Mouse (Mus musculus) liver, embryonic 14.5 days (tissue): Measurements from ENCODE around the gene Gm13275. TPM values are rescaled to one million over a fixed set of nuclear protein-coding genes. Genes with fewer than 3 reads are reported as not detected.
A peak's percentile ranks its signal among the peaks of the same experiment; 100 is the strongest.
"Not testable (repeated sequence)": the region's sequence is repeated elsewhere in the genome, so short reads cannot be mapped to it uniquely, and the experiment has no call there.

ENCODE experiments used
- ATAC-seq: fragments of 200-750 bp; cut with Nextera tagmentation; 2 replicates; pipeline ENCODE4 v1.8.0; 2017; ENCODE audit warnings: moderate number of reproducible peaks, mild to moderate bottlenecking, moderate library complexity; ENCODE audit not compliant: insufficient read depth
- DNase-seq, 3 experiments: peaks; one replicate each; pipeline ENCODE4 v3.0.0-alpha.2; 2012 to 2013; ENCODE audit warnings: low read depth in 3 of 3, low spot score in 3 of 3
- H3K27ac ChIP-seq: fragments of 300-500 bp; sonication (generic); 2 replicates; pipeline ENCODE4 v1.5.1; 2014; ENCODE audit warnings: moderate library complexity, mild to moderate bottlenecking, control low read depth, inconsistent platforms
- H3K27me3 ChIP-seq: fragments of 300-500 bp; sonication (generic); 2 replicates; pipeline ENCODE4 v1.6.1; 2014; ENCODE audit warnings: mild to moderate bottlenecking, low read length, moderate library complexity; ENCODE audit not compliant: control insufficient read depth, insufficient read depth
- H3K36me3 ChIP-seq: fragments of 300-500 bp; sonication (generic); replicated peaks from 2 replicates; pipeline ENCODE4 v1.6.1; 2014; ENCODE audit warnings: low read depth; ENCODE audit not compliant: control insufficient read depth, insufficient read depth
- H3K4me1 ChIP-seq, 2 experiments: fragments of 200-500 bp in 1 of 2; fragments of 300-500 bp in 1 of 2; sonication (generic) in 1 of 2; replicated peaks; 2 replicates each; pipeline ENCODE4 v1.6.1; 2012 to 2014; ENCODE audit warnings: antibody characterized with exemption in 1 of 2, inconsistent platforms in 1 of 2, low read length in 1 of 2; ENCODE audit not compliant: control insufficient read depth in 2 of 2, insufficient read depth in 2 of 2
- H3K4me2 ChIP-seq: fragments of 300-500 bp; sonication (generic); 2 replicates; pipeline ENCODE4 v1.6.1; 2014; ENCODE audit warnings: low read depth, mild to moderate bottlenecking, control low read depth, moderate library complexity
- H3K4me3 ChIP-seq, 2 experiments: fragments of 200-500 bp in 1 of 2; fragments of 300-500 bp in 1 of 2; sonication (generic) in 1 of 2; 2 replicates each; pipeline ENCODE4 v1.5.1; 2012 to 2014; ENCODE audit warnings: low read depth in 2 of 2, low read length in 2 of 2, mild to moderate bottlenecking in 2 of 2, control low read depth in 1 of 2, inconsistent platforms in 1 of 2, moderate library complexity in 1 of 2; ENCODE audit not compliant: insufficient read depth in 1 of 2
- H3K9ac ChIP-seq: fragments of 300-500 bp; sonication (generic); replicated peaks from 2 replicates; pipeline ENCODE4 v1.6.1; 2014; ENCODE audit warnings: mild to moderate bottlenecking, control low read depth, moderate library complexity
- H3K9me3 ChIP-seq: fragments of 300-500 bp; sonication (generic); 2 replicates; pipeline ENCODE4 v1.6.1; 2016; ENCODE audit warnings: low read length, mixed read lengths; ENCODE audit not compliant: control insufficient read depth
- CTCF ChIP-seq: IDR thresholded peaks from 2 replicates; pipeline ENCODE4 v1.5.1; 2016; ENCODE audit warnings: antibody characterized with exemption, low read depth, control low read depth
- EP300 ChIP-seq: IDR thresholded peaks from 2 replicates; pipeline ENCODE4 v1.6.1; 2016; ENCODE audit warnings: antibody characterized with exemption, low read depth
- WGBS: fragments of 180-500 bp; shearing (Covaris S2); extraction: QIAGEN DNeasy Blood & Tissue Kit; methylation state at CpG from one replicate; pipeline ENCODE4 v1.1.7; 2014; ENCODE audit not compliant: insufficient replicate concordance; 5-methylcytosine and 5-hydroxymethylcytosine counted together
- polyA plus RNA-seq, 2 experiments: library from polyadenylated mRNA; depleted of rRNA in 1 of 2; stranded (reverse) in 1 of 2; unstranded in 1 of 2; fragments of >200 nt; fragmentation: Nextera tagmentation in 1 of 2; extraction: Ambion mirVana in 1 of 2; gene quantifications; 2 replicates each; pipeline versions ENCODE4 v1.2.1 to v1.2.3; 2012 to 2014

The Gm13275 gene
- polyA plus RNA-seq, 2 experiments = not detected

DNA sequence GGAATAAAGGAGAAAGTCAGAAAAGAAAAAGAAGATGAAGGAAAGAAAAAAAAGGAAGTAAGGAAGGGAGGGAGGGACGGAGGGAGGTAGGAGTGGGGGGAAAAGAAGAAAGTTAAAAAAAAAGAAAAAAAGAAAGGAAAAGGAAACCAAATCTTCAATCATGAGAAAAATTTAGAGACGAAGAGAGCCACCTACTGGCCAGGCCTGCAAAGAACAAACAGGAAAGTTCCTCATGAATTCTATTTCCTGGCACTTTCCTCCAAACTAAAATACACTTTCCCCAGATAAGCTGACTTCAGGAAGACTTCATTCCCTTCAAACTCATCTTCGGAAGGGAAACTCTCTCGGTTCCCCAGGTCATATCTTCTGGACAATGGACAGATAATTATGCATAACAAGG is 36.2 kb downstream of the Gm13275 start:
- 12% methylated on average over 4 of the region's 4 CpGs for WGBS
- H3K27me3 ChIP-seq = no peaks in the 10 kb centered on the region

DNA sequence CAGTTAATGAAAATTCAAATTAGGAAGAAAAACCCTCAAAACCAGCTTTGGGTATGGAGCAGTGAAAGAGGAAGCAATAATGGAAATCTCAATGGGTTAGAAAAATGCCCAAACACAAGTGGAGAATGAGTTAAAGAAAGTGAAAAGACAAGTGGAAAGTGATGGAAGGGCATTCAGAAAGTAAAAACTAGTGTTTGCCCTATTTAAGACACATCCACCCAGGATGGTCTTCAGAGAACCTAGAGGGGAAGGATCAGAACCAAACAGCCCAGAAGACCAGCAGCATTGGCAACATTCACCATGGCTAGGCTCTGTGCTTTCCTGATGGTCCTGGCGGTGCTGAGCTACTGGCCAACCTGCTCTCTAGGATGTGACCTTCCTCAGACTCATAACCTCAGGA is 40.9 kb downstream of the Gm13275 start, which contains the start of gene Ifna5:
Gene Ifna5 (plus strand): TSS at position 301 of the 400 bp plus-strand sequence.
- 50% methylated on average over 1 of the region's 1 CpGs for WGBS
- H3K27ac ChIP-seq, H3K27me3 ChIP-seq, H3K4me2 ChIP-seq, H3K4me1 ChIP-seq, ATAC-seq, H3K9me3 ChIP-seq, DNase-seq, H3K4me3 ChIP-seq, H3K9ac ChIP-seq, H3K36me3 ChIP-seq: not testable (repeated sequence)

More for the DNA sequence above, 36.2 kb downstream of the Gm13275 start:
- Histone ChIP-seq H3K9ac (no peak overlapping the region), H3K4me3 (no peak overlapping the region), H3K27ac (no peak overlapping the region), H3K4me2 (no peak overlapping the region), H3K9me3 (no peaks in the 10 kb centered on the region), H3K4me1 (no peaks in the 10 kb centered on the region), H3K36me3 (no peaks in the 10 kb centered on the region)
- no peak for DNase-seq
- TF ChIP-seq EP300 (no peak), CTCF (no peak; the same call in 1 of the 2 replicates)
- no peak for ATAC-seq

GRCm38 (mm10) chr4:88838828-88839227 is 44.5 kb downstream of the Gm13275 start:
- Histone ChIP-seq H3K27me3 (no peaks in the 10 kb centered on the region), H3K9me3 (no peaks in the 10 kb centered on the region), H3K4me1 (no peaks in the 10 kb centered on the region), H3K9ac (no peak overlapping the region), H3K4me3 (no peak overlapping the region), H3K27ac (no peak overlapping the region), H3K4me2 (no peak overlapping the region), H3K36me3 (no peaks in the 10 kb centered on the region)
- ATAC-seq (no peak), DNase-seq (no peak)
- TF ChIP-seq CTCF (peak; percentile 41; the same call in 1 of the 2 replicates), EP300 (no peak)
- WGBS = 27% methylated on average over 3 of the region's 3 CpGs

GRCm38 (mm10) chr4:88840058-88840457 is 45.8 kb downstream of the Gm13275 start:
- 43% methylated on average over 3 of the region's 3 CpGs for WGBS
- DNase-seq (no peak), ATAC-seq (no peak)
- TF ChIP-seq EP300 (no peak), CTCF (no peak)
- Histone ChIP-seq H3K36me3 (no peaks in the 10 kb centered on the region), H3K4me2 (no peak overlapping the region), H3K27me3 (no peaks in the 10 kb centered on the region), H3K9ac (no peak overlapping the region), H3K4me3 (no peak overlapping the region), H3K4me1 (no peaks in the 10 kb centered on the region), H3K9me3 (no peaks in the 10 kb centered on the region), H3K27ac (no peak overlapping the region)

DNA sequence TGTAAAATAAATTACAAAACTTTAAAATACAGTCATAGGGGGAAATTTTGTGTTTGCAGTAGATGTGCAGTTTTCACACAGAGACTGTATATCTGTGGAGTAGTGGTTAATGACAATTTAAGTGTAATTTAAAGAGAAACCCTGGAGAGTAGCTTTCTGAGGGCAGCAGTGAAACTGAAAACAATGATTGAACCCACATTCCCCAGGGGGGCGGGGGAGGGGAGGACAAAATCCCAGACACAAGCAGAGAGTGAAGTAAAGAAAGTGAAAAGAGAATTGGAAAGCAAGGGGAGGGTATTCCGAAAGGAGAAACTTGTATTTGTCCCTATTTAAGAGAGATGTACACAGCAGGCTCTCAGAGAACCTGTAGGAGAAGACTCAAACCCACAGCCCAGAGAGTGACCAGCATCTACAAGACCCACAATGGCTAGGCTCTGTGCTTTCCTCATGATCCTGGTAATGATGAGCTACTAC is 47.2 kb downstream of the Gm13275 start, which contains the start of gene Ifna4:
Gene Ifna4 (plus strand): TSS at position 424 of the 474 bp plus-strand sequence.
- H3K4me1 ChIP-seq = no peaks in the 10 kb centered on the region
- ATAC-seq (no peak), DNase-seq (no peak)
- no peak within 1 kb of the TSS for H3K4me2 ChIP-seq
- no peak within 1 kb of the TSS for H3K27ac ChIP-seq
- H3K4me3 ChIP-seq = no peak within 1 kb of the TSS
- no peaks in the 10 kb centered on the region for H3K9me3 ChIP-seq
- H3K27me3 ChIP-seq = no peaks in the 10 kb centered on the region
- 35% methylated on average over 2 of the region's 2 CpGs for WGBS
- no peaks in the 10 kb centered on the region for H3K36me3 ChIP-seq
- no peak for TF ChIP-seq CTCF
- TF ChIP-seq EP300 = no peak
- no peak within 1 kb of the TSS for H3K9ac ChIP-seq

Other genes with a start within 250 kb of the Gm13275 start
Only the 30 nearest of the 31 such genes appear.
- not detected in 2 replicates for gene Ifna14, start 222.7 kb upstream of the Gm13275 start, polyA plus RNA-seq (2012; rRNA removed)
- not detected in 2 replicates for gene Ifna14, start 222.7 kb upstream of the Gm13275 start, polyA plus RNA-seq (2014; fragmentation: Nextera tagmentation; extraction: Ambion mirVana)
- gene Ifna9, start 202.1 kb upstream of the Gm13275 start, polyA plus RNA-seq (2012; rRNA removed) = not detected in 2 replicates
- not detected in 2 replicates for gene Ifna9, start 202.1 kb upstream of the Gm13275 start, polyA plus RNA-seq (2014; fragmentation: Nextera tagmentation; extraction: Ambion mirVana)
- not detected in 2 replicates for gene Ifna12, start 191.1 kb upstream of the Gm13275 start, polyA plus RNA-seq (2012; rRNA removed)
- gene Ifna12, start 191.1 kb upstream of the Gm13275 start, polyA plus RNA-seq (2014; fragmentation: Nextera tagmentation; extraction: Ambion mirVana) = not detected in 2 replicates
- not detected in 2 replicates for gene C87499, start 160.1 kb upstream of the Gm13275 start, polyA plus RNA-seq (2012; rRNA removed)
- not detected in 2 replicates for gene C87499, start 160.1 kb upstream of the Gm13275 start, polyA plus RNA-seq (2014; fragmentation: Nextera tagmentation; extraction: Ambion mirVana)
- gene Ifna13, start 150.0 kb upstream of the Gm13275 start, polyA plus RNA-seq (2012; rRNA removed) = not detected in 2 replicates
- gene Ifna13, start 150.0 kb upstream of the Gm13275 start, polyA plus RNA-seq (2014; fragmentation: Nextera tagmentation; extraction: Ambion mirVana) = not detected in 2 replicates
- not detected in 2 replicates for gene Ifna16, start 117.6 kb upstream of the Gm13275 start, polyA plus RNA-seq (2012; rRNA removed)
- not detected in 2 replicates for gene Ifna16, start 117.6 kb upstream of the Gm13275 start, polyA plus RNA-seq (2014; fragmentation: Nextera tagmentation; extraction: Ambion mirVana)
- gene Ifna2, start 110.6 kb upstream of the Gm13275 start, polyA plus RNA-seq (2012; rRNA removed) = not detected in 2 replicates
- not detected in 2 replicates for gene Ifna2, start 110.6 kb upstream of the Gm13275 start, polyA plus RNA-seq (2014; fragmentation: Nextera tagmentation; extraction: Ambion mirVana)
- gene Ifnab, start 103.1 kb upstream of the Gm13275 start, polyA plus RNA-seq (2012; rRNA removed) = not detected in 2 replicates
- gene Ifnab, start 103.1 kb upstream of the Gm13275 start, polyA plus RNA-seq (2014; fragmentation: Nextera tagmentation; extraction: Ambion mirVana) = not detected in 2 replicates
- gene Gm26566, start 72.7 kb upstream of the Gm13275 start, polyA plus RNA-seq (2012; rRNA removed) = 0.08 and 0.13 TPM in 2 replicates
- gene Gm26566, start 72.7 kb upstream of the Gm13275 start, polyA plus RNA-seq (2014; fragmentation: Nextera tagmentation; extraction: Ambion mirVana) = 0.24 and 0.43 TPM in 2 replicates
- gene Klhl9, start 72.0 kb upstream of the Gm13275 start, polyA plus RNA-seq (2012; rRNA removed) = 6.4 and 9.1 TPM in 2 replicates
- gene Klhl9, start 72.0 kb upstream of the Gm13275 start, polyA plus RNA-seq (2014; fragmentation: Nextera tagmentation; extraction: Ambion mirVana) = 26.5 and 28.1 TPM in 2 replicates
- gene Gm13271, start 39.6 kb upstream of the Gm13275 start, polyA plus RNA-seq (2012; rRNA removed) = not detected in 2 replicates
- not detected in 2 replicates for gene Gm13271, start 39.6 kb upstream of the Gm13275 start, polyA plus RNA-seq (2014; fragmentation: Nextera tagmentation; extraction: Ambion mirVana)
- gene Gm13283, start 34.4 kb upstream of the Gm13275 start, polyA plus RNA-seq (2012; rRNA removed) = 0.02 TPM in 1 of 2 replicates, not detected in the other
- gene Gm13283, start 34.4 kb upstream of the Gm13275 start, polyA plus RNA-seq (2014; fragmentation: Nextera tagmentation; extraction: Ambion mirVana) = 0.15 TPM in 1 of 2 replicates, not detected in the other
- not detected in 2 replicates for gene Gm13290, start 20.7 kb upstream of the Gm13275 start, polyA plus RNA-seq (2012; rRNA removed)
- gene Gm13290, start 20.7 kb upstream of the Gm13275 start, polyA plus RNA-seq (2014; fragmentation: Nextera tagmentation; extraction: Ambion mirVana) = 0.14 TPM in 1 of 2 replicates, not detected in the other
- gene Gm13289, start 17.6 kb upstream of the Gm13275 start, polyA plus RNA-seq (2012; rRNA removed) = not detected in 2 replicates
- gene Gm13289, start 17.6 kb upstream of the Gm13275 start, polyA plus RNA-seq (2014; fragmentation: Nextera tagmentation; extraction: Ambion mirVana) = not detected in 2 replicates
- not detected in 2 replicates for gene Gm13272, start 14.6 kb upstream of the Gm13275 start, polyA plus RNA-seq (2012; rRNA removed)
- gene Gm13272, start 14.6 kb upstream of the Gm13275 start, polyA plus RNA-seq (2014; fragmentation: Nextera tagmentation; extraction: Ambion mirVana) = not detected in 2 replicates
- gene Ifnz, start 12.4 kb upstream of the Gm13275 start, polyA plus RNA-seq (2012; rRNA removed) = not detected in 2 replicates
- not detected in 2 replicates for gene Ifnz, start 12.4 kb upstream of the Gm13275 start, polyA plus RNA-seq (2014; fragmentation: Nextera tagmentation; extraction: Ambion mirVana)
- not detected in 2 replicates for gene Gm13276, start 8.8 kb upstream of the Gm13275 start, polyA plus RNA-seq (2012; rRNA removed)
- not detected in 2 replicates for gene Gm13276, start 8.8 kb upstream of the Gm13275 start, polyA plus RNA-seq (2014; fragmentation: Nextera tagmentation; extraction: Ambion mirVana)
- gene Gm13277, start 5.9 kb upstream of the Gm13275 start, polyA plus RNA-seq (2012; rRNA removed) = not detected in 2 replicates
- not detected in 2 replicates for gene Gm13277, start 5.9 kb upstream of the Gm13275 start, polyA plus RNA-seq (2014; fragmentation: Nextera tagmentation; extraction: Ambion mirVana)
- not detected in 2 replicates for gene Gm13278, start 2.9 kb upstream of the Gm13275 start, polyA plus RNA-seq (2012; rRNA removed)
- gene Gm13278, start 2.9 kb upstream of the Gm13275 start, polyA plus RNA-seq (2014; fragmentation: Nextera tagmentation; extraction: Ambion mirVana) = not detected in 2 replicates
- not detected in 2 replicates for gene Gm13279, start 2.9 kb downstream of the Gm13275 start, polyA plus RNA-seq (2012; rRNA removed)
- not detected in 2 replicates for gene Gm13279, start 2.9 kb downstream of the Gm13275 start, polyA plus RNA-seq (2014; fragmentation: Nextera tagmentation; extraction: Ambion mirVana)
- not detected in 2 replicates for gene Gm13285, start 5.2 kb downstream of the Gm13275 start, polyA plus RNA-seq (2012; rRNA removed)
- gene Gm13285, start 5.2 kb downstream of the Gm13275 start, polyA plus RNA-seq (2014; fragmentation: Nextera tagmentation; extraction: Ambion mirVana) = 0.14 TPM in 1 of 2 replicates, not detected in the other
- not detected in 2 replicates for gene Gm13287, start 8.8 kb downstream of the Gm13275 start, polyA plus RNA-seq (2012; rRNA removed)
- gene Gm13287, start 8.8 kb downstream of the Gm13275 start, polyA plus RNA-seq (2014; fragmentation: Nextera tagmentation; extraction: Ambion mirVana) = not detected in 2 replicates
- gene Gm13288, start 11.0 kb downstream of the Gm13275 start, polyA plus RNA-seq (2012; rRNA removed) = not detected in 2 replicates
- gene Gm13288, start 11.0 kb downstream of the Gm13275 start, polyA plus RNA-seq (2014; fragmentation: Nextera tagmentation; extraction: Ambion mirVana) = not detected in 2 replicates
- gene Ifna7, start 21.7 kb downstream of the Gm13275 start, polyA plus RNA-seq (2012; rRNA removed) = not detected in 2 replicates
- not detected in 2 replicates for gene Ifna7, start 21.7 kb downstream of the Gm13275 start, polyA plus RNA-seq (2014; fragmentation: Nextera tagmentation; extraction: Ambion mirVana)
- not detected in 2 replicates for gene Ifna11, start 25.5 kb downstream of the Gm13275 start, polyA plus RNA-seq (2012; rRNA removed)
- gene Ifna11, start 25.5 kb downstream of the Gm13275 start, polyA plus RNA-seq (2014; fragmentation: Nextera tagmentation; extraction: Ambion mirVana) = not detected in 2 replicates
- gene Ifna6, start 32.9 kb downstream of the Gm13275 start, polyA plus RNA-seq (2012; rRNA removed) = not detected in 2 replicates
- not detected in 2 replicates for gene Ifna6, start 32.9 kb downstream of the Gm13275 start, polyA plus RNA-seq (2014; fragmentation: Nextera tagmentation; extraction: Ambion mirVana)
- not detected in 2 replicates for gene Ifna5, start 41.0 kb downstream of the Gm13275 start, polyA plus RNA-seq (2012; rRNA removed)
- not detected in 2 replicates for gene Ifna5, start 41.0 kb downstream of the Gm13275 start, polyA plus RNA-seq (2014; fragmentation: Nextera tagmentation; extraction: Ambion mirVana)
- gene Ifna4, start 47.4 kb downstream of the Gm13275 start, polyA plus RNA-seq (2012; rRNA removed) = not detected in 2 replicates
- gene Ifna4, start 47.4 kb downstream of the Gm13275 start, polyA plus RNA-seq (2014; fragmentation: Nextera tagmentation; extraction: Ambion mirVana) = not detected in 2 replicates
- gene Ifna1, start 55.6 kb downstream of the Gm13275 start, polyA plus RNA-seq (2012; rRNA removed) = not detected in 2 replicates
- gene Ifna1, start 55.6 kb downstream of the Gm13275 start, polyA plus RNA-seq (2014; fragmentation: Nextera tagmentation; extraction: Ambion mirVana) = not detected in 2 replicates
- gene Ifne, start 85.7 kb downstream of the Gm13275 start, polyA plus RNA-seq (2012; rRNA removed) = not detected in 2 replicates
- gene Ifne, start 85.7 kb downstream of the Gm13275 start, polyA plus RNA-seq (2014; fragmentation: Nextera tagmentation; extraction: Ambion mirVana) = not detected in 2 replicates